Mouse (Mus musculus) lung, adult 10 weeks (tissue): ENCODE results near the gene Ccl19. TPM values are rescaled to one million over a fixed set of nuclear protein-coding genes. Genes with fewer than 3 reads are reported as not detected.

Experiments
- polyA plus RNA-seq: library from polyadenylated mRNA; stranded (reverse); fragments of 350-450 nt; fragmentation: Illumina TruSeq; extraction: RNeasy Lipid Tissue Mini Kit (QIAGEN cat#74804); gene quantifications from one replicate; pipeline ENCODE4 v1.2.3, GENCODE M21; 2014; ENCODE audit warnings: low read depth, low replicate concordance; ENCODE audit not compliant: insufficient read depth

Gene Ccl19
- 7.6 TPM for polyA plus RNA-seq

GRCm38 (mm10) chr4:42756477-42756876, at the start of gene Ccl19:
Gene Ccl19, minus strand, starts transcription at chr4:42756577.

GRCm38 (mm10) chr4:42773893-42774292, 17.5 kb upstream of the Ccl19 start, which contains the start of gene Ccl21a:
Gene Ccl21a, minus strand, starts transcription at chr4:42773993.

GRCm38 (mm10) chr4:42735245-42735644, 21.1 kb downstream of the Ccl19 start, which contains the start of gene 4930578G10Rik:
Gene 4930578G10Rik, plus strand, starts transcription at chr4:42735545.

Other genes with a start within 250 kb of the Ccl19 start
- gene Fam205a2, start 228.4 kb downstream of the Ccl19 start, polyA plus RNA-seq: not detected
- gene Gm10591, start 144.4 kb downstream of the Ccl19 start, polyA plus RNA-seq: 3.5 TPM
- 11.3 TPM for gene Gm2564, start 126.9 kb downstream of the Ccl19 start, polyA plus RNA-seq
- gene Ccl27b, start 101.3 kb downstream of the Ccl19 start, polyA plus RNA-seq: not detected
- gene Il11ra2, start 94.7 kb downstream of the Ccl19 start, polyA plus RNA-seq: not detected
- not detected for gene 4930578G10Rik, start 21.0 kb downstream of the Ccl19 start, polyA plus RNA-seq
- 177 TPM for gene Ccl21a, start 17.4 kb upstream of the Ccl19 start, polyA plus RNA-seq
- gene Fam205a1, start 97.3 kb upstream of the Ccl19 start, polyA plus RNA-seq: not detected
- gene Gm12394, start 100.2 kb upstream of the Ccl19 start, polyA plus RNA-seq: not detected
- not detected for gene Fam205c, start 117.7 kb upstream of the Ccl19 start, polyA plus RNA-seq
- gene Phf24, start 160.1 kb upstream of the Ccl19 start, polyA plus RNA-seq: 2.3 TPM
- 16.1 TPM for gene Dnajb5, start 193.2 kb upstream of the Ccl19 start, polyA plus RNA-seq
- not detected for gene 1700022I11Rik, start 213.0 kb upstream of the Ccl19 start, polyA plus RNA-seq
- gene Vcp, start 243.9 kb upstream of the Ccl19 start, polyA plus RNA-seq: 114 TPM